Mouse (Mus musculus) ES-E14 (cell line): Measurements from ENCODE around the gene Cmbl.

Experiments
- CHD2 ChIP-seq: IDR thresholded peaks from 2 replicates; pipeline ENCODE4 v1.6.1; 2014; ENCODE audit warnings: mild to moderate bottlenecking, low read depth, low read length, inconsistent platforms
- HCFC1 ChIP-seq: IDR thresholded peaks from 2 replicates; pipeline ENCODE4 v1.6.1; 2012; ENCODE audit warnings: low read length, inconsistent platforms, borderline replicate concordance; ENCODE audit not compliant: insufficient read depth
- MAFK ChIP-seq: IDR thresholded peaks from 2 replicates; pipeline ENCODE4 v1.6.1; 2014; ENCODE audit warnings: mild to moderate bottlenecking, low read depth, low read length, inconsistent platforms; ENCODE audit not compliant: insufficient read depth
- ZC3H11A ChIP-seq: IDR thresholded peaks from 2 replicates; pipeline ENCODE4 v1.6.1; 2012; ENCODE audit warnings: low read depth, mild to moderate bottlenecking, inconsistent platforms, low read length, borderline replicate concordance
- ZNF384 ChIP-seq: IDR thresholded peaks from 2 replicates; pipeline ENCODE4 v1.6.1; 2012; ENCODE audit warnings: low read depth, low read length, inconsistent platforms

DNA sequence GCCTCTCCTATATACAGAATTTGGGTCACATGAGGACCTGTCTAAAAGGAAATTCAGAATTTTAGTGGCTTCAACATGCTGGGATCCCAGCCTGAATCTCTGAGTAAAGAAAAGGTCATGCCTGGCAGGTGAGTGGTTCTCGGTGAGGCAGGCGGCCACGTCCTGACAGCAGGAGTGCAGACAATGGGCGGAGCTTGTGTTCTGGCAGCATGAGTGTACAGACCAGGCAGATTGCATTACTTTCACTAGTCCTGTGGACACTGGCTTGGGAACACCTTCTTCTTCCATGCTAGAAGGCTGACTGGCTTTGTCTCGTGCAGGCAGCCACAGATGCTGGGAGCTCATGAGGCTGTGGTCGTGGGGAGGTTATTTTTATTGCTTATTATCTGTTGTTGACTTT lies 41.6 kb downstream of the Cmbl start:
- TF ChIP-seq ZNF384 (no peak), HCFC1 (no peak), MAFK (no peak), CHD2 (no peak), ZC3H11A (no peak)
